18 mouse cellular contexts compared by ENCODE assay signal in the genomic region with DNA sequence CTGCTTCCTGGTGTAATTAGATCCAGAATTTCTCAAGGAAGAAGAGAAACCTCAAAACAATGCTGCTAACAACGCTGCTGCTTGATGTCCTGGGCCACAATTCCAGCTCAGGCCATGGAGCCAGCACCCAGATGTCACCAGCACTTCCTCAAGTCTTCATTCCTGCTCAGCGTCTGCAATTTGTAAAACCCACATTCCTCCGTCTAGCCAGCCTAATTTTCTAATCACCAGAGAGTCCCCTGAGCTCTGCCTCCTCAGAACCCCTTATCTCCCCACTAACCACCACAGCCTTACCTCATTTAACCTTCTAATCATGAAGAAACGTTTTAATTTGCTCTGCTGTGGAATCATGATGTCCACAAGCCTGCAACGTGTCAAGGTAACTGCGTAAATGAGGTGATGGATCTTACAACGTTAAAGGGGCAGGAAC.
DNase-seq lines count a peak whose midpoint lies in the region; ATAC-seq and TF ChIP-seq lines count a peak whose summit lies in the region.
"Had no signal": no experiment of that assay in that cellular context is flagged by ENCODE, and none has a peak within 500 bp of the region (broad histone marks: within the 10 kb centered on the region; RNA-seq: fewer than 3 reads in every experiment).

No protein-coding gene starts in this region.

- no peaks in the 10 kb centered on the region for H3K9me3 ChIP-seq in lung, embryonic 14.5 days (ENCODE audit: low read depth, low read length)
- no peaks in the 10 kb centered on the region for H3K9me3 ChIP-seq in embryonic facial prominence, embryonic 10.5 days
- H3K9me3 ChIP-seq in hindbrain, embryonic 11.5 days (ENCODE audit: control insufficient read depth, low read length) = no peaks in the 10 kb centered on the region
- H3K9me3 ChIP-seq: heart, embryonic 15.5 days; hindbrain, embryonic 10.5 days; limb, embryonic 12.5 days; liver, embryonic 15.5 days had no signal

- no peak overlapping the region for H3K27ac ChIP-seq in lung, embryonic 14.5 days (ENCODE audit: low read depth)
- peak overlapping the region; percentile 37 for H3K27ac ChIP-seq in embryonic facial prominence, embryonic 10.5 days (replicated peaks)
- H3K27ac ChIP-seq in hindbrain, embryonic 11.5 days (ENCODE audit: low read depth, low read length) = no peak overlapping the region
- H3K27ac ChIP-seq: heart, embryonic 15.5 days; hindbrain, embryonic 10.5 days; limb, embryonic 12.5 days; liver, embryonic 15.5 days had no signal

- TF ChIP-seq CTCF in lung, embryonic 14.5 days (IDR thresholded peaks at IDR 0.05; ENCODE audit: low read depth) = no peak
- TF ChIP-seq CTCF in lung, adult 2 months (IDR thresholded peaks at IDR 0.05; ENCODE audit: insufficient read depth, low read length) = no peak

- H3K4me1 ChIP-seq in lung, embryonic 14.5 days (ENCODE audit: insufficient read depth) = peaks cover 3% of the 10 kb centered on the region; the same call in 1 of the 2 replicates
- H3K4me1 ChIP-seq in lung, adult 2 months (ENCODE audit: control insufficient read depth, insufficient read depth, low read length) = no peaks in the 10 kb centered on the region
- H3K4me1 ChIP-seq in embryonic facial prominence, embryonic 10.5 days = peaks cover 53% of the 10 kb centered on the region
- H3K4me1 ChIP-seq in hindbrain, embryonic 11.5 days (replicated peaks; ENCODE audit: control insufficient read depth, insufficient read depth, low read length) = no peaks in the 10 kb centered on the region

- no peak overlapping the region for H3K9ac ChIP-seq in lung, embryonic 14.5 days
- H3K9ac ChIP-seq in hindbrain, embryonic 11.5 days (ENCODE audit: low read depth, low read length) = no peak overlapping the region
- H3K9ac ChIP-seq: heart, embryonic 15.5 days; limb, embryonic 12.5 days; liver, embryonic 15.5 days had no signal

- no peak overlapping the region for H3K4me3 ChIP-seq in lung, embryonic 14.5 days (ENCODE audit: low read depth, low read length)
- H3K4me3 ChIP-seq in lung, adult 2 months (replicated peaks; ENCODE audit: extremely low read depth, low read depth, low read length) = no peak overlapping the region
- H3K4me3 ChIP-seq in embryonic facial prominence, embryonic 10.5 days = no peak overlapping the region
- H3K4me3 ChIP-seq in hindbrain, embryonic 11.5 days (ENCODE audit: low read depth, low read length) = no peak overlapping the region
- H3K4me3 ChIP-seq: heart, embryonic 15.5 days; hindbrain, embryonic 10.5 days; limb, embryonic 12.5 days; liver, embryonic 15.5 days had no signal

- TF ChIP-seq POLR2A in lung, adult 2 months (IDR thresholded peaks at IDR 0.05; ENCODE audit: borderline replicate concordance, extremely low read depth, low read depth, low read length) = no peak

- no peaks in the 10 kb centered on the region for H3K27me3 ChIP-seq in lung, embryonic 14.5 days (ENCODE audit: insufficient read depth, low read length)
- H3K27me3 ChIP-seq in embryonic facial prominence, embryonic 10.5 days (replicated peaks; ENCODE audit: low read depth, poor library complexity, severe bottlenecking) = no peaks in the 10 kb centered on the region
- no peaks in the 10 kb centered on the region for H3K27me3 ChIP-seq in hindbrain, embryonic 11.5 days (ENCODE audit: control insufficient read depth, insufficient read depth, low read length)
- H3K27me3 ChIP-seq: limb, embryonic 12.5 days; liver, embryonic 15.5 days; Patski had no signal

- DNase-seq in lung, embryonic 14.5 days = peak; percentile 40
- no peak for DNase-seq in lung, adult 2 months
- peak; percentile 34 for DNase-seq in embryonic facial prominence, embryonic 10.5 days (ENCODE audit: low spot score)
- DNase-seq in hindbrain, embryonic 11.5 days (ENCODE audit: low spot score) = no peak
- DNase-seq in adrenal gland, postnatal 10 days = no peak
- DNase-seq: adrenal gland, adult 8-10 months; cerebellum, adult 9-11 months; heart, adult 18-20 months; kidney, adult 18-20 months; right cerebral cortex, postnatal 4 days; thymus, adult 2 months had no signal

- H3K4me2 ChIP-seq in lung, embryonic 14.5 days = no peak overlapping the region
- H3K4me2 ChIP-seq in hindbrain, embryonic 11.5 days (replicated peaks; ENCODE audit: low read depth, low read length) = no peak overlapping the region
- H3K4me2 ChIP-seq: heart, embryonic 15.5 days; limb, embryonic 12.5 days; liver, embryonic 15.5 days had no signal

- WGBS in lung, embryonic 14.5 days = 31% methylated on average over 7 of the region's 7 CpGs
- WGBS in lung, adult 2 months = 49% methylated on average over 7 of the region's 7 CpGs
- 43% methylated on average over 7 of the region's 7 CpGs for WGBS in embryonic facial prominence, embryonic 10.5 days
- 58% methylated on average over 7 of the region's 7 CpGs for WGBS in hindbrain, embryonic 11.5 days

- ATAC-seq in lung, embryonic 14.5 days (ENCODE audit: insufficient read depth) = no peak
- peak; percentile 27; the same call in 1 of the 2 replicates for ATAC-seq in granulocyte monocyte progenitor cell, adult 5-6 weeks (replicated peaks; ENCODE audit: poor library complexity, severe bottlenecking)
- ATAC-seq in megakaryocyte-erythroid progenitor cell, adult 5-6 weeks (replicated peaks; ENCODE audit: low FRiP score, low TSS enrichment, poor library complexity, severe bottlenecking) = peak; percentile 86
- no peak for ATAC-seq in hindbrain, embryonic 11.5 days (ENCODE audit: low FRiP score)
- ATAC-seq: Patski had no signal

- H3K36me3 ChIP-seq in lung, embryonic 14.5 days (ENCODE audit: insufficient read depth) = no peaks in the 10 kb centered on the region
- H3K36me3 ChIP-seq in embryonic facial prominence, embryonic 10.5 days (replicated peaks) = peaks cover 6% of the 10 kb centered on the region; the same call in 1 of the 2 replicates
- H3K36me3 ChIP-seq in hindbrain, embryonic 11.5 days (ENCODE audit: control insufficient read depth, insufficient read depth, low read length) = no peaks in the 10 kb centered on the region
- H3K36me3 ChIP-seq: heart, embryonic 15.5 days; limb, embryonic 12.5 days; liver, embryonic 15.5 days had no signal

Comparison
In these comparisons a context has a peak if more than half of its experiments do, and no peak if none do; other contexts are left out.
1. DNase-seq: peak in lung, embryonic 14.5 days (single experiment) and embryonic facial prominence, embryonic 10.5 days (single experiment); none in lung, adult 2 months (single experiment), hindbrain, embryonic 11.5 days (single experiment) and adrenal gland, postnatal 10 days (single experiment).
2. ATAC-seq: peak in granulocyte monocyte progenitor cell, adult 5-6 weeks (single experiment) and megakaryocyte-erythroid progenitor cell, adult 5-6 weeks (single experiment); none in lung, embryonic 14.5 days (single experiment) and hindbrain, embryonic 11.5 days (single experiment).